Mouse (Mus musculus) mammary gland, adult 2 months (tissue): ENCODE results near the gene Etv6. TPM values are rescaled to one million over a fixed set of nuclear protein-coding genes. Genes with fewer than 3 reads are reported as not detected.

Experiments
- polyA plus RNA-seq: library from polyadenylated mRNA; depleted of rRNA; stranded (reverse); fragments of >200 nt; gene quantifications from 2 replicates; pipeline ENCODE4 v1.2.3, GENCODE M21; 2012; ENCODE audit warnings: low replicate concordance; rRNA removed

The Etv6 gene
- polyA plus RNA-seq: 20.9 and 44.7 TPM in 2 replicates

GRCm38 (mm10) chr6:134035490-134036405 lies at the start of gene Etv6:
Gene Etv6, plus strand, starts transcription at chr6:134035700.

Other genes with a start within 250 kb of the Etv6 start
- 0.42 and 1.2 TPM in 2 replicates for gene Kap, start 181.9 kb upstream of the Etv6 start, polyA plus RNA-seq